Mouse (Mus musculus) kidney, postnatal 4 days (tissue): ENCODE measurements at regions not wholly inside any gene's neighbourhood (a gene's known extent, or its start where the extent isn't known, plus 50 kb on each side); places are given as distances from the start of the nearest gene placed in this dataset.

Source experiments
- DNase-seq, 2 experiments: peaks; one replicate each; pipeline ENCODE4 v3.0.0; 2021; ENCODE audit warnings: mixed read lengths in 2 of 2

DNA sequence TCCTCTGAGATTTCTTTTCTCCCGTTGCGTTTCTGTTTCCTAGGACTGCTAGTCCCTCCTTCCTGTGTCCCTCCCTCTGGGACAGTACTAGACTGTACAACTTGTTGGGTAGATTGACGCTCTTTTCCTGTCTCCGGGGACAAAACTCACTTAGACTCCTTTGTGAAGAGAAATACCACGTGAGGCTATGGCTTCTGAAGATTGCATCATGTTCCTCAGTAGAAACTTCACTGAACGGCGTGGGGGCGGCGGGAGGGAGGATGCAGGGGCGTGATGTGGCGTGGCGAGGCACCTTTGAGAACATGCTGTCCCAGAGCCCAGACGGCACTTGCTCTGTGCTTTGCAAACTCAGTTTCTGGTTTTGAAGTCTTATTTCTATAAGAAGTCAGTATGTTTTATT lies 78.5 kb downstream of the Spata18 start:
- peak in 1 of 2 experiments; percentile 19 for DNase-seq

DNA sequence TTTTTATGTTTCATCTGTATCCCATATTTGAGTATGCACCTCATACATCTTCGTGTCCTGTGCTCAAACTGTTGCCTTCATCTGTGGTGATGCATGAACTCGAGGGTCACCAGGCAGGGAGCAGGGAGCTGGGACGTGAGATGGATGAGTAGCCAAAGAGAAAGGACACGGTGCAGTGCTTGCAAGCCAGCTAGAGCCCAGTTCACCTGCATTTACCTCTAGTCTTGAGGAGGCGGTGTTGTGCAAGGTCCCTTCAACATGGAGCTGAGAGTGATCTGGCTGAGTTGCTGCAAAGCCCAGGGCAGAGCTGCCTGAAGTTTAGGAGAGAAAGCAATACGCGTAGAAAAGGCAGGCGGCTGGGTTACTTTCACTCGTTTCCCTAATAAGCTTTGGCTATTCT lies 80.2 kb downstream of the Spata18 start:
- DNase-seq: peak in 1 of 2 experiments; percentile 17

DNA sequence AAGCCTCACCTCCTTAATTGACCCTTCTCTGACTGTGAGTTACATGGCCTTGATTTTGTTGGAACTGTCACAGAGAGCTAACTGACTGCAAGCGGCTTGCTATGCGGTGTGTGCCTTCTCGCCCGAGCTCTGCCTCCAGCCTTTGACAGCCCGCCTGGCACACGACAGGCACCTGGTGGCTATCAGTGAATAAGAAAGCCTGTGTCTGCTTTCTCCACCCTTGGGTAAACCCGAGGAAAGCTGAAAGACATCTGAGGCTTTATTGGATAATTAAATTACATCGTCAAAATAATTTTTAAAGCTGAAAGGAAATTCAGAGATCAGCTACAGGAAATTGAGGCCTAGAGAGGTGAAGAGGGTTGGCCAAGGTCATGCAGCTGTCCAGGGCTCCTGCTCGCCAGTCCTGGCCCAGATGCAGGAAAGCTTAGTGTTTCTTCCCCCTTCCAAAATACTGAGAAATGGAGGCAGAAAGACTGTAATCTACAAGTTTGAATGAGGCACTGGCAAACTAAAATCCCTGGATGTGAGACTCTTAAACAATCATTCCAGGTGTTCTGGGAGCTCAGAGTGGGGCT lies 80.9 kb downstream of the Spata18 start:
- DNase-seq: peak; percentile 23 to 43

DNA sequence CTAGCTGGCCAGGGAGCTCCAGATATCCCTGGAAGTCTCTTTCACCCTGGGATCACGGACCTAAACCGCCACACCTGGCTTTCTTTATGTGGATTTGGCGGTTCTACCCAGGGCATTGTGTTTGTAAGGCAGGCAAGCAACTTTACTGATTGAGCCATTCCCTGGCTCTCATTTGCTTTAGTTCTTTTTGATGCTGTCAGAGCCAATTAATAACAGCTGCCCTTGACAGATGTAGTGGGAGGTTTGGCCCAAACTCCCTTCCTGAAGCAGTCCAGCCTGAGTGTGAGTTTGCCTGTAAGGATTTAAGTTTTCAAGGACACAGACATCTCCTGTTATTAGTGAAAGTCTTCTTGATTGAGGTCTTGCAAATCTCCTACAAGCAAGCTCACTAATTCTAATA lies 89.6 kb downstream of the Spata18 start:
- DNase-seq: peak in 1 of 2 experiments; percentile 24

DNA sequence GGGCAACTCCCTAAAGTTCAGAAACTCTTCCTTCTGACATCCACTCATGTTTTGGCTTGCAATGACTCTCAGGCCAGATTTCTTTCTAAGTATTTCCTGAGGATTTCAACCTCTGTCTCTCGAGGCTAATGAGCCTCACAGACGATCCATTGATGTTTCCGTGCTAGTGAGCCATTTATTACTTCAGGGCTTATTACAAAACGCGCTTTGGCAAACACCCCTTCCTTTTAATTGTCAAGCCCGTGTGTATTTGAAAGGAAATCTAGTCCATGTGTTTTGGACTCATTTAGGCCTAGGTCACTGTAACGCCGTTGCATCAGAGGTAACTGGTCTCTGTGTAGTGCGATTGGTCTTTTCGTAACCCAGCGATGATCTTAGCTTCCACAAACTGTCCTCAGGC lies 90.3 kb downstream of the Spata18 start:
- DNase-seq: no peak

DNA sequence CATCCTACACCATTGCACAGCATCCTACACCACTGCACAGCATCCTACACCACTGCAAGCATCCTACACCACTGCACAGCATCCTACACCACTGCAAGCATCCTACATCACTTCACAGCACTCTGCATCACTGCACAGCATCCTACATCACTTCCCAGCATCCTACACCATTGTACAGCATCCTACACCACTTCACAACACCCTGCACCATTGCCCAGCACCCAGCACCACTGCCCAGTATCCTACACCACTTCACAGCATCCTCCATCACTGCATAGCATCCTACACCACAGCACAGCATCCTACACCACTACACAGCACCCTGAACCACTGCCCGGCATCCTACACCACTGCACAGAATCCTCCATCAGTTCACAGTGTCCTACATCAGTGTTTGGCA lies 92.8 kb downstream of the Spata18 start:
- no peak for DNase-seq

DNA sequence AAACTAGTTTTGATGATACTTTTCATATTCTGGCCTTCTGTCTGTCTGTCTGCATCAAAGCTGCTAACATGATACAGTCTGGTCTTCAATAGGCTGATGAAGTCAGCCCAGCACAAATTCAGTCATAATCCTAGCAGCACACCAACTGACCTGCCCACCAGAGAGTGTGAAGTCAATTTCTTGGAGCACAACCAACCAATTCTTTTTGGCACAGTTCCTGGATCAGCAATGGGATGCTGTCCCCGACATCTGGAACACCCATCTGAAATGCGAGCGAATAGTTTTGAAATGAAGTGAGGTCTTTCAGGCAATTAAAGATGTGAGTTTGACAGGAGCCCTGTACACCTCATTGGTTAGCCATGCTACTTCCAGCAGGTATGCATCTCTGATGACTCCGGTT lies 98.6 kb downstream of the Spata18 start:
- no peak for DNase-seq

DNA sequence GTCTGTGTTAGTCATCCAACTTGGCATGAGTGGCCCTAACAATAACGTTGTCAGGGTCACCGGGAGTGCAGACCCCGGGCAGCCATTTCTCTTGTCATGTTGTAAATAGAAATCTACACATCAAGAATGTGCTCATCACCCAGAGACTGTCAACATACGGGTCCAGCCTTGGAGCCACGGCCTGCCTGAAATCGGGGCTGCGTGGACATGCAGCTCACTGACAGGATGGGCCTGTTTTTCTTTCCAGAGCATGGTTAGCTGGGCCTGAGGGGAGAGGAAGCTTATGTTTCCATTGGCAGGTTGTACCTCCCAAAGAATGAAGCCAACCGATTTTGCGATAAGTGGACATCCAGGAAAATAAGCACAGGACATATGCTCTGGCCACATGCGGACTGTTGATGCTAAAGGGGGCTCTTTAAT lies 101.1 kb downstream of the Spata18 start:
- DNase-seq: no peak

DNA sequence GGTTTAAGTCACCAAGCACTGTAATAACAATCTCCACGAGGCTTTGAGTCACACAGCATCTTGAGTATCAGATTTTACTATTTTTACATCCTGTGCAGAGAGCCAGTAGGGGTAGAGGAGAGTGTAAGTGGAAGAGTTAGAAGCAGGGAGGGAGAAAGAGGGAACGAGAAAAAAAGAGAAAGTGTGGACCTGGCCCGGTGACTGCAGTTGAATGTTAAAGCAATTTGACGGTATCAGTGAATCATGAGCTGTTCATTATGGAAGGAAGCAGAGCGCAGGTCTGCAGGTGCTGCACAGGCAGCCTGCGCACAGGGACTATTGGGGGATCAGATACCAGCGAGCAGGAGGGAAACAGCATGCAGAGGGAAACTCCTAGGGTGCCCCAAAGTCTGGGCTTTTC lies 102.6 kb downstream of the Spata18 start:
- DNase-seq: no peak

DNA sequence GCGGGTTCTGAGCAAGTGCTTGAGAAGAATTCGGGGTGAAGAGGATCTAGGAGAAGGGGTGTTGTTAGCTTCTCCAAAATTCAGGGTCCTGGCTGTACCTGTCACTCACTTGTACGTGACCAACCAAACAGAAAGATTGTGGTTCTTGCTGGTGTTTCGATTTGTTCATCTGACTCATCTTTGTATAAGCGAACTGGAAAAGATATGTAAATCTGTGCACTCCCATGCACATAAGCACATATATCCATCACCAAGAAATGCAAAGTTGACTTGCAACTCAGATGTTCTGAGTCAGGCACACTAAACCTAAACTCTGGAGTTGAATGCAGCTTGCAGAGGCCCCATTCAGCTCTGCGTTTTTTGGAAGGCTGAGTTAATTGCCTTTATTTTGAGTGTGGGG lies 107.4 kb downstream of the Spata18 start:
- no peak for DNase-seq

DNA sequence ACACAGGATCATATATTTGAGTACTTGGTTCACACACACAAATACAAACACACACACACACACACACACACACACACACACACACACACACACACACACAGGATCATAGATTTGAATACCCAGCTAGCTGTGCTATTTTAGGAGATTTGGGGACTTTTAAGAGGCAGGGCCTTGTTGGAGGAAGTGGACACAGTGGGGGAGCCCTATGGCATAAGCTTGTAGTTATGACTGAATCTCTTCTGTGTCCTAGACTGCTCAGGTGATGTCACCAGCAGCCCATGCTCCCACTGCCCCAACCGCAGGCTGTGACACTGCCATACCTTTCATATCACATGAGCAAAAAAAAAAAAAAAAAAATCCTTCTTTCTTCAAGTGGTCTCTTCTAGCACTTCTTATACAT lies 110.1 kb downstream of the Spata18 start:
- DNase-seq: no peak

DNA sequence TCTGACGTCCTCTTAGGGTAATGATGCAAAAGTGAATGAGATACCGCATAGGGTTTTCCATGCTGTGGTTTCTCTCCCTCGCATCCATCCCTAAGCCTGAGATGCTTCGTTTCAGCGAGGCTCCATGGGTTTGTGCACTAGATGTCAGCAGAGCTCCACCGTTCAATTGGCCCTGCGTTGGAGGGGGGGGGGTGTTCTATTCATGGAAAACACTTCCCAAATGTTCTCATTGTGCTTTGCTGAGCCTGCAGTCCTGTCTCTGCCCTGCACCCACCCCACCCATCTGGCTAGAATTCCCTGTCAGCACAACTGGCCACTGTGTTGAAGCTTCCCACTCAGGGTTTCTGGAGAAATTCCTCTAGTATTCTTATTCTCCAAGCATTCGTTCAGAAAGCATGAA lies 110.5 kb downstream of the Spata18 start:
- peak; percentile 69 to 78 for DNase-seq

DNA sequence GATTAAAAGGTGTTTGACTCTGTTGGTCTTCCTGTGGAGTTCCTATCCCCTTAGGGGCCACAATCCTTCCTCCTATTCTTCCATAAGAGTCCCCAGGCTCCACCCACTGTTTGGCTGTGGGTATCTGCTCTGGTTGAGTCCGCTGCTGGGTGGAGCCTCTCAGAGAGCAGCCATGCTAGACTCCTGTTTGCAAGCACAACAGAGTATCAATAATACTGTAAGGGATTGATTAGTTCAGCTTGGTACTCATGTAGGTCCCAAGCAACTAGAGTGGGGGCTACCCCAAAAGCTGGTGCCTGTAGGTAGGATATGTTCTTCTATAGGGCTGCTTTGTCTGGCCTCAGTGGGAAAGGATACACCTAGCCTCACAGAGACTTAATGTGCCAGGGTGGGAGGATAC lies 113.0 kb downstream of the Spata18 start:
- no peak for DNase-seq

DNA sequence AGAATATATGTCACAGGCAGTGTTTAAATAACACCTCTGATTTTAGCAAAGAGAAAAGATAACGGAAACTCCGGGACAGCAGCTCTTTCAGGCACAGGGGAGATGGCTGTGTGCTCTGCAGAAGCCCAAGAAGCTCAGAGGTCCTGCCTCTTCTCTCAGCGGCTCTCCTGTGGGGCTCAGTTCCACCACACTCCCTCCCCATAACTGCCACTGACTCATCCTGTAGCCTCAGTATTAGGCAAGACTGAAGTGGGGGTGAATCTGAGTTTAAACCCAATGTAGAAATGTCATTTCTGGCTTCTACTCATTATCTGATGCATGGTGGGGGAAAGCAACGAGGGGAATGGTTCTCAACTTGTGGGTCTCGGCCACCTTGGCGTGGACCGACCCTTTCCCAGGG lies 114.3 kb downstream of the Spata18 start:
- DNase-seq: no peak

DNA sequence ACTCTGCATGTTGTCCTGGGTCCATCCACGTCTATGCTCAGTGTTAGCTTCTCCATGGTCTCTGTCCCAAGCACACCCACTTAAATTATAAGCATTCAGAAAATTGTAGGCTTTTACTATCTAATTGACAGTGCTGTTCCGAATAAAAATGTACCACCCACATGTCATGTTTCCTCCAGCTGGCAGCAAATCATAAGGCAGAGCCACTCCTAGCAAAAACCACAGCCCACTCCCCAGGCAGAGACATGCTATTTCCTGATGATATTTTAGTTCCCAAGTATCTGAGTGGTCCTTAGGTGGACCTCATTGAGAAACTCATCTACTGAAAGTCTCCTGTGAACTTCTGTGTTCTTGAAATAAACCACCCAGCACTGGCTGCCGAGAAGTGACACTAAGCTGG lies 117.1 kb downstream of the Spata18 start:
- no peak for DNase-seq

DNA sequence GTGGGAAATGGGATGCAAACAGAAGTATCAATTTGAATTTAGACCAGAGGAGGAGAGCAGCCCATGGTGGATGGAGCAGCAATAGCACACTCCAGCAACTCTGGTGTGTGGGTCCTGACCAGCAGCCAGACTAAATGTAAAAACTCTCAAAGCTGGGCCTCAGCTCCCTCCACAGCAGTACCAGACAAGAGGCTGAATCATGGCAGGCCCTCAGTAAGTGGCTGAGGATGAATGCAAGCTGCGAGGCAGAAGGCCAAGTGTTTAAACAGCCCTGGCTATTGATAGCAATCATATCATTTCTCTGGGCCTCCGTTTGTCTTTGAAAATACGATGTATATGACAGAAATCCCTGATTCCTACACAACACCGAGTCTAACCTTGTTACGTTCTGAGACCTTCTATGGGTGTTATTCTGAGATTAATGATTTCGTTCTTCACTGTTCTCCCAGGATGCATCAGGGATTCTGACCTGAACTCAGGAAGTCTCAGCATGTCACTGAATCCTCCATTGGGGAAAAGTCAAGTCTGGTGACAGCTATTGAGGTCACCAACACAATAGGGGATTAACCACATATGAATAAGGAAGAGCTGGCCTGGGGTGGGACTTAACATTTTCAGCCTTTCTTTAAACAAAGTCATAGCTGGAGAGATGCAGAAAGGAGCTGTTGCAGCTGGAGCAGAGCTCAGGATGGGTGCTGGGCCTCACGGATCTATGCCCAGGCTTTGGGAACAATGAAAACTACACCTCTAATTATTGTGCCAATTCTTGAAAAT lies 124.8 kb downstream of the Spata18 start:
- DNase-seq: no peak

DNA sequence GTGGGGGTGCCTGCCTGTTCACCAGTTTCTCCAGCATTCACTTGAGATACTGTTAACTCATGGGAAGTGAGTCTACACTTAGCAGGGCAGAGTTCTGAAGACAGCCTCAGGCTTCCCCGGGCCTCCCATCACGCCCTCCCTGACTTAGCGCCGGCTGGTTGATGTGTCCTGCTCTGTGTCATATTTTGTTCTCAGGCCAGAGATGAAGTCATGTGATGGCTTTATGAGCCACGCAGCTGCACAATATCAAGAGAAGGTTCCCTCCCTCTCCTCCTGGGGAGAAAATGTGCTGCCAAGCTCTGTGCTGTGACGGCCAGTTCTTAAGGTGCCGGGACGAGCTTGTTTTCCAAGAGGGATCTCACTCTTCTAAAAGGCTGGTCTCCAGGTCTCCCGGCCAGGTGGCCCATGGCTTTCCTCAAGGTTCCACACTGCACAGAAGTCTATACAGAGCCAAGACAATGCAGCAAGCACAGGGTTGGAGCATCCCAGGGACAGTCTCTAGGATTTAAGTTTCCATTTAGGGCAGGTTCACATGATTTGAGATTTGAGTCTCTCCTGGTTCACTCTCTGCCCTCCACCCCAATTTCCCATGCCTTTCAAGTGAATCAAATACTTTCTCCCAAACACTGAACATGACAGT lies 126.2 kb downstream of the Spata18 start:
- DNase-seq: peak; percentile 64 to 77

DNA sequence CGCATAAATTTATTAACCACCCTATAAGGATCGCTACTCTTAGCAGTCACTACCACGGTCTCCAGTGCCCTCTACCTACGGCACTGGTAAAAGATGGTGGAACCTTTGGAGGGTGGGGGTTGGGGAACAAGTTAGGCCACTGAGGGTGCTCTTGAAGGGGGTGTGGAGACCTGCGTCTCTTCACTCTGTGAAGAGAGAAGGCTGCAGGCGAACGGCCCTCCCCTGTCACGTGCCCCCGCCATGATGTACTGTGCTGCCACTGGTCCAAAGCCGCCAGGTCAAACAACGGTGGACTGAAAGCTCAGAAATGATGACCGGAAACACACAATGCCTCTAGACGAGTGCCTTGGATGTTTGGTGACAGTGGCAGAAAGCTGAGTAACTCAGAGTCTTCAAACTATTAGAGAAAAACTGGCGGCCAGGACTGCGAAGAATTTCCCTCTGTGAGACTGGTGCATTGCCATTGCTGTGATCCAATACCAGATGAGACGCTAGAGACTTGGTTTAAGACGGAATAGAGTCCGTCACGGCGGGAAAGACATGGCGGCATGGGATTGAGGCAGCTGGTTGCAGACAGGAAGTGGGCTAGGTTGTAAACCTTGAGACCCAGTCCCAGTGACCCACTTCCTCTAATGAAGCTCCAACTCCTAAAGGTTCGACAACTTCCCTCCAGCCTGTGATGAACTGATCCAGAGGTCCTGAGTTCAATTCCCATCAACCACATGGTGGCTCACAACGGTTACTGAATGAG lies 130.2 kb downstream of the Spata18 start:
- DNase-seq: no peak

DNA sequence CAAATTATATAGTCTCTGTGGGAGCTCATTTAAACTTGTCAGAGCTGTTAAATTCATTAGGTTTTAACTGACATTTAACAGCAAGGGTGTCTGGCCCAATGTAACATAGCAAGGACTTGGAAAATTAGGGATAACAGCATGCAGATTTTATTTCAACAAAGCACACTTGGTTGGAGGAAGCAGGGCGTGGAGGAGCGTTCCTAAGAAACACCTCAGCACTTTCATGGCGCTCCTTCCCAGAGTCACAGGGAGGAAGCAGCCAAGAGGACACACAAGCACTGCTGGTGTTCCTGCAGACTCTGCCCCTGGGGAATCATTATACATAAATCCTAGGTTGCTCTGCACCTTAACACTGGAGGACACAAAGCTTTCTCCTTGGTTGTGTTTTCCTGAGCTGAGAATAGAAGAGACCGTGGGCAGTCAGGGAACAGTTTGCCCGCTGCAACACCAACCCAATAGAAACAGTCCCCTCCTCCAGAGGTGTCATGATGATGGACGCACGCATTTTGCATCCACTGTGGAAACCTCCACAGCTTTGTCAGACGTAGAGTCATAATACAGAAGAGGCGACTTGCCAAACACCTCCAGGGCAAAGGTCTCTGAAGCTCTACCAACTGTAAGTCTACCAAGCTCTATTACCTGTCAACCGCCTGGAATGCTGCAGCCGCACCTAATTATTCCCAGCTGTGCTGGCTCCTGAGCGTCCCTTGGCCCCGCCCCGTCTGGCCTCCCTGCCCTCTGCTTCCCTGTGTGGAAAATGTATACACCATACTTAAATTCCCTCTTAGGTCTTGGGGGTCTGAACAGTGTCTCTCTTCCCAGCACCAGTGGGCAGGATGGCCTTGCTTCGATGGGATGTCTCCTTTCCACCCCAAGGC lies 131.3 kb downstream of the Spata18 start:
- DNase-seq: peak; percentile 34 to 45

DNA sequence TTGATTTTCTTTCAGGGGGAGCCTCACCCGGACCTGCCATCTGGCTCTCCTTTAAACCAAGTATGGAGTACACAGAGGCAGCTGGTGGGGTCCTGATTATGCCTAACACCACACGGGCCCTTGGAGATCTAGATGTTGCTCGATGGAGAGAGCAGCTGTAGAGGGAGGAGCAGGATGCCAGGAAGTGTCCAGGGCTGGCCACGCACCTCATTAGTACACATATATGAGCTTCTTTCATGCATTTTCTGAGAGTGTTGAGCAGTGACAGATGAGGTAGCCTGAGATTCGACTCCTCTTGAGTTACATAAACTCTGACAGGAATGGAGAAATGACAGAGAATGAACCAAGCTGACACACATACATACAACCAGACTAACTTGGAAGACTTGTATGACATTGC lies 136.1 kb downstream of the Spata18 start:
- no peak for DNase-seq

DNA sequence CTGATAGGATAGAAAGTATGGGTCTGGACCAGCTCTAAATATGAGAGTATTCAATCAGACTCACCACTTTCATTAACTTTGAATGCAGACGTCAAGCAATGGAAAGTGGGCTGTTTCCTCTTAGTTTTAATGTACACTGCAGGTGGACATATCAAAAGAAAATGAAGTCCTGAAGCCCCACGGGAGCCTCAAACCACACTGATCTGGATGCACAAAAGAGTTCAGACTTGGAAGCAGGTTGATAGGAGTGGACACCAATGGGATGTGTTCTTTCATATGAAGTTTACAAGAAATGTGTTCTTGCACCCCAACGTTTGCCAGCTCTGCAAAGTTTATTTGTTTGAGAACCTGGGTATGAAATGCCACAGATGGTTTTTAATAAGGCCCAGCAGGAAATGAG lies 141.0 kb downstream of the Spata18 start:
- DNase-seq: no peak

DNA sequence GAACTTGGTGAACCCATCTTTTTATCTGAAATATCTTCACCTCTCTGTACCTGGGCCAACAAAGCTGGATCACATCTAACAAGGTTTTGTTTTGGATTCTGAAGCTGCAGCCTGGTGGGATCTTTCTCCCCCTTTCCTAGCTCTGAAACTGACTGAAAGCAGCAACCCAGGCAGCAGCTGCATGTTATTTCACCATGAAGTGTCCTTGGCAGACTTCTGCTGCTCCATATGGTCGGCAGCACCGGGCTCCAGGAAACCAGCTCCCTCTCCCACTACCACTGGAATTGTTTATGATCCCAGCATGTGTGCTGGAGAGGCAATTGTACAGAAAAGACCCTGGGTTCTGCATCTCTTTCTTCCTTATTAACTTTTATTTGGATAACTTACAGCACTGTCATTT lies 145.0 kb downstream of the Spata18 start:
- peak; percentile 48 to 59 for DNase-seq

DNA sequence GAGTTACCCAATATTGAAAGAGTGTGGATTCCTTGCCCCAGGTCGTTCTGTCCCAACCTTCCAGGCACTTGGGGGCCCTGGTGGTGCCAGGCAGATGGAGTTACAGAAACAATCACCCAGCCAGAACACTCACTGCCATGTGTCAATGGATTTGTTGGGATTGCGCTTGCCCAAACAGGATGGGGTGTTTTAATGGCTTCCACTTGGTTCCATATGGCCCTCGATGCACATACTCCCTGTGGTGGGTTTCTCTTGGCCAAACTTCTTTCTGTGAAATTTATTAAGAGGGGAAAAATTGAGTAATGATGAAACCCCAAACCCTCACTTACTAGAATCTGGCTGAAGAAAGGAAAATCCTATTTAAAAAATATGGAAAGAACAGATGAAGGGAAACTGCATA lies 146.8 kb downstream of the Spata18 start:
- no peak for DNase-seq
